Mouse (Mus musculus): ENCODE data around the gene Map4k4.

Gene Map4k4

DNA sequence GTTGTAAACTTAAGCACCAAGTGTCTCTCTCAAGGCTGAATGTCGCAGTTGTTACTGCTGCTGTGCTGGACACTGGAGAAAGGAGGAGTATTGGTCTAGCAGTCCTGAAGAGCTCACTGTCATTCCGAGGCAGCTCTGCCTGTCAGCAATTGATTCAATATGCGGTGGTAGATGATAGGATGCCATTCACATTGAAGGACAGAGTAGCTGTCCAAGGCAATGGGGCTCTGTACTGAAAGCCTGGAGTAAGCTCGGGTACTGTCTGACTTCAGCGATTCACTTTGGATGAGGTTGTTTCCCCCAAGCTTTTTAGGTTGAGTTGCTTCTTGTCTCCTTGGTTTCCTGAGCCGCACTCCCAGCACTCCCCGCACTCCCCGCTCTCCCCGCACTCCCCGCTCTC is 34.9 kb downstream of the Map4k4 start:
- DNase-seq (ENCODE audit: low read depth, low spot score): no peak

DNA sequence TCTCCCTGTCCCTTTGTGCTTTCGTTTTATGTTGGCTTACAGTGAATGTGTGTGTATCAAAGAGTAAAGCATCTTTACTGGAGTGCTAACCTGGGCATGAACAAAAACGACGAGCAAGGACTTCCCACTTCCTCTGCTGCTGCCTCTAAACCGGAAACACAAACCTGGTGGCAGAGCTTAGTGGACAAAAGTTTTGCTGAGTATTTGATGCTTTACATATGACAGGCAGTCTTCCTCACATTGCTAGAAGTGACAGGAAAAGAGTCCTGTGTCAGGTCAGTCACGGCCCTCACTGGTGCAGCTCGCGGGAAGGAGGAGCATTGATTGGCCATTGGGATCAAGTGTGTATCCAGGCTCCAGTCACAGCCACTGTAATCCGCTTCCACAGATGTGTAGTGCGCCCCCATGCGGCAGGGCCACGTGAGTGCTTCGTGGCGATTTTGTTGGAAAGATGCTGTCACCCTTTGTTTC is 35.7 kb downstream of the Map4k4 start:
- peak; percentile 85 for DNase-seq (ENCODE audit: low read depth, low spot score)

DNA sequence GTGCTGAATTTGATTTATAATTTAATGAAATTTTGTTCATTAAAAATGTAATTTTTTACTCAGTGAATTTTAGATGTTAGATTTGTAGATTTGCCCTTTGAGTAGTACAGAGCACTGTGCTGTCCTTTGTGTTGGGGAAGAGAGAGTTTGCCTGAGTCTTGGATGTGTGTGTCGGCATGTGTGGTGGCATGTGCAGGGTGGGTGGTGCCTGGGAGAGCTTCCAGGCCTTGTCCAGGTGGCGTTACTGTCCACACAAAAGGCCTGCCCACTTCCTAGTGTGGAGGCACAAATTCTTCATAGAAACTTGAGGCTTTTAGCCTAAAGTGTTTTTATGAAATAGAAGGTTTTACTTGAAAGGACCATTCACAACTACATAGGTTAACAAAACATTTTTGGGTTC is 36.2 kb downstream of the Map4k4 start:
- no peak for DNase-seq (ENCODE audit: low read depth, low spot score)

DNA sequence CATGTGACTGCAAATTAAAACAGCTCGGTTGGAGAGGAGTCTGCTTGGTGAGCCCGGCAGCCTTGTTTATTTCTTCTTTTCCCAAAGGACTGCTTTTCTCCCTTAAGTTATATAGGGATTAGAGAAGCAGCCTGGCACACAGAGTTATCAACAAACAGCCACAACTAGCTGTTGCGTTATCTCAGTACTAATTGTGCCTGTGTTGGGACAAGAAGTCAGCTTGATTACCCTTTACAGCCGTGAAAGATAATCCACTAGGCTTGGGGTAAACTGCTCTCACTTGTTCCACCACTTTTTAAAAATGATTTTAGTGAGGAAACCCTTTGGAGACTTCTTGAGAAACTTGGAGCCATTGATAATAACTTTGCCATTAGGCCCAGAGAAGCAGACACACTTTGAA is 36.9 kb downstream of the Map4k4 start:
- no peak for DNase-seq (ENCODE audit: low read depth, low spot score)

DNA sequence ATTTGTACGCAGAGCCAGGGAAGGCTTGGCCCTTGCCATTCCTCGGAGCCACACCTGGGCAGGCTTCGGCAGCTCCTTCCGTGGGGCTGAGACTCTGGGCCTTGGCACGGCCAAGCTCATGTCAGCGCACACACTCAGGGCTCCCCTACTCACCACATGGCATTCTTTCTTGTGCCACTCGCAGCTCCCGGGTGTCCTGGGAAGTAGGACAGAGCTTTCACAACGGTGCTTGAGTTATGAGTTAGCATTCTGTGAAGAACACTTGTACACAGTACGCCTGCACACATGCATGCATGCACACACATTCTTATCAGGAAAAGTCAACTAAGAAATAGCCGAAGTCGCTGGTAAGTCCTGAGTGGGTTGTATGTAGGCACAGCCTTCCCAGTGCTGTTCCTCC is 38.7 kb downstream of the Map4k4 start:
- no peak for DNase-seq (ENCODE audit: low read depth, low spot score)

DNA sequence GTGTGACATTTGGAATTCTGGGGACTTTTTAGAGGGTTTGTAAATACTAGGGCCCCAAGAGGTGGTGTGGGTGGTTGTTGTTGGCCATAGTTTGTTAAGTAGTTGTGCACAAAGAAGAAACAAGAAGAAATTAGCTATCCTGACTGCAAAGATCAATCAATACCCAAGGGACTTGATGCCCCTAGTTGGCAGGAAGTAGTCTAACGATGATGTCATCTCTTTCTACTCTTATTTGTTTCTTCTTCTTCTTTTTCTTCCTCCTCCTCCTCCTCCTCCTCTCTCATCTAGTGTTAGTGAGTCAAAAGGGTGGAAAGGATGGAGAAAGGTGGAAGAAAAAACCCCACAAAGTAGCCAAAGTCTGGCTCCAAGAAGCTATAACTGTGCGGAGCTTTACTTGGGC is 39.6 kb downstream of the Map4k4 start:
- DNase-seq (ENCODE audit: low read depth, low spot score): no peak

DNA sequence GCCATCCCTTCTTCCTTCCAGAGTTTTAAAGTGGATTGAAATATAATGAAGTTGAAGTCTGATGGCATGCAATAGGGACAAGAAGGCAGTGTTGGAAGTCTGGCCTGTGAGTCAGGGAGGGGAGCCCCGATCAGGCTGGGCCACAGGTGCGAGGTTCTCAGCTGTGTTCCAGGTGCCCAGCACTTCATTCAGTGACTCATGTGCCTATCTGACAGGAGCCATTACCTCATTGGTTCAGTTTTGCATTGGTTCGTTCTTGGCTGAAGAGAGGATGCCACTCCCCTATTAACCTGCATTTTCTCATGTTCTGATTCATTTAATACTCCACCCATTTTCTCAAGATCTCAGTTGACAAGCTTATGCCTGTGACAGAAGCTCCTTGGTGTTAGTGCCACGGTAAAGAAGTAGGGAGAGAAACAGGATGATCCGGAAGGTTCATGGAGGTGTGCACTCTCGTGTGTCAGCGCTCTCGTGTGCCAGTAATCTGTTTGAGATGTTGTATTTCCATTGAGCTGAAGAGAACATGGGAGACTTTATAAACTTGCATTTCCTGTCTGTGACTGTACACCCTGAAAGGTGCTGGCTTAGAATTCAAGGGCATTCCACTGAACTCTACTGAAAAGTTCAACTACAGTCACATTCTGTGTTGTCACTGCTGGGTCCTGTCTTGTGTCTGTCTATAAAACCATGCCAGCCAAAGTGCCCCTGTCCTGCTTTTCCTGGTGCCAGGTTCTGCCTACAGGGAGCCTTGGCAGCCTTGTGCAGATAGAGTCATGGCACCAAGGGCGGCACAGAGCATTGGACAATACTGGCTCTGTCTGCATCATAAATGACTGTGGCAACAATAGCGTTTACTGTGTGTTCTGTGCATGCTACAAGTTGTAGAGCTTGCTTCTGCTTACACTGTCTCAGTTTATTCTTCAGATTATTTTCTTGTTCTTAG is 40.8 kb downstream of the Map4k4 start:
- DNase-seq (ENCODE audit: low read depth, low spot score): no peak

DNA sequence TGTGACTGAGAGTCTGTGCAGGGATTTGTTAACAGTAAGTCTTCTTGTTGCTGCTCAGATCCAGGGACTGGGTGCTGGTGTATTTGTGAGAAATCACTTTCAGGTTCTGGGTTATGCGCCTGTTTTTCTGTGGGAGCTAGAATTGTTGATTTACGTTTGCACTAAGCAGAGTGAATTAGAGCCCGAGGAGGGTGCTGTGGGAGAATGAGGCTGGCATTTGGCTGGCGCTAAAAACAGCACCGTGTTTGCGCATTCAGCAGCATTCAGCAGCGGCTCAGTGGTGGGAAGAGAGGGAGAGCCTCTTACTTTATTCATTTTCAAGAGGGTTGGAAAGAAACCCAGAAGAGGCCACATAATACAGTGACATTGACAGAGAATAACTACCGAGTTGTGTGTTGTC is 42.2 kb downstream of the Map4k4 start:
- DNase-seq (ENCODE audit: low read depth, low spot score): peak; percentile 38

DNA sequence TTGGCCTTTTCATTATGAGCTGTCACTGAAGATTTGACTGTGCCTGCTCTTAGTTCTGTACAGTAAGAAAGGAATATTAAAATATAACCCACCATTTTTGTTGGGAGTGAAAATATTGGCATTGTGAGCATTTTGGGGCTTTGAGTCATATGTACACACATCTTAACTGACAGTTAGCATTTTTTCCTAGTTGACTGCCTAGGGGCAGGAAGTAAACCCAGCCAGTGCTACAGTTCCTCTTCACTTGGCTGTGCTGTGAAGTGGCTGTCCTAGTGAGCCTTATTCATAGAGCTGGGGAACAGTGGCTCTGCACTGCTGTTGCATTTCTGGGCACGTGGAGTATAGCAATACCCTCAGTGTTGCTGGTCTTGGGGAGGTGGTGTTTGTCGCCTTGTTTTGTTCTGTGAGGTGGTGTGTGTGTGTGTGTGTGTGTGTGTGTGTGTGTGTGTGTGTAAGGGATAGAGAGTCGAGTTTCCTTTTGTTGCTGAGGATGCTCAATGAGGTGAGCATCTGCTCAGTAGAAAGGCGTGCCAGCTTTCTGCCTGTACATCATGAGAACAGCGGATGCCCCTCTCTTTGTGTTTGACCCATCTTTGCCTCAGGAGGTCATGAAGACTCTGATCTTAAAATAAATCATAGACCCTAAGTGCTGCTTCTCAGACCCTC is 43.7 kb downstream of the Map4k4 start:
- DNase-seq (ENCODE audit: low read depth, low spot score): no peak

DNA sequence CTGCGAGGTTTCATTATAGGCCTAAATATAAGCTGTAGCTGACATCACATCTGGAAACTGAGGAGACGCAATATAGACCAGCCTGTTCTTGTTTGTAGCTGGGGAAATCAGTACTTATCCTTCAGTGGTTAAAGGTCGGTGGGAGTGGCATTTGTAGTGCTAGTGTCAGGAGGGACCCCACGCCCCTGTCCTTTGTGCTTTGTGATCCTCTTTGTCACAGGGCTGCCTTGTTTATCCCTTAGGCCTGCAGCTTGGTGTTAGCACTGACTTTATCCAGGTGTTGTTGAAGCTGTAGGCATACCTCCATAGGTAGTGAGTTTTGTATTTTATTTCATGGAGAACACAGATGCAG is 44.2 kb downstream of the Map4k4 start:
- no peak for DNase-seq (ENCODE audit: low read depth, low spot score)

DNA sequence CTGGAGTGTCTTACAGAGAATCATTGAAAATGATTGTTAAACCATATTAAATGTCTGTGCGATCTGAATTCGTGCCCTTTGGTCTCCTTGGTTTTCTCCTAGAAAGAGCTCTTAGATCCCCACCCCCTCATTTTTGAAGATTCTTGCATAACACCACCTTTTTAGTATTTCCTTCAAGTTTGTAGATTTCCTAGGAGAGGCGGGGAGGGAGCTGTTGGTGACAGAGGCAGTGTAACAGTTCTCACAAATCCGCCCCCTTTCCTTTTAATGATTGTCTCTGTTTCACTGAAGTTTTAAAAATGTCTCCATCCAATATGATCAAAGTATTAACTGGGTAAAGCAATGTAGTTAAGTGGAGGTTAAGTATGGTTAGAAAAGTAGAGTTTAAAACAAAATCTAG is 45.7 kb downstream of the Map4k4 start:
- no peak for DNase-seq (ENCODE audit: low read depth, low spot score)

DNA sequence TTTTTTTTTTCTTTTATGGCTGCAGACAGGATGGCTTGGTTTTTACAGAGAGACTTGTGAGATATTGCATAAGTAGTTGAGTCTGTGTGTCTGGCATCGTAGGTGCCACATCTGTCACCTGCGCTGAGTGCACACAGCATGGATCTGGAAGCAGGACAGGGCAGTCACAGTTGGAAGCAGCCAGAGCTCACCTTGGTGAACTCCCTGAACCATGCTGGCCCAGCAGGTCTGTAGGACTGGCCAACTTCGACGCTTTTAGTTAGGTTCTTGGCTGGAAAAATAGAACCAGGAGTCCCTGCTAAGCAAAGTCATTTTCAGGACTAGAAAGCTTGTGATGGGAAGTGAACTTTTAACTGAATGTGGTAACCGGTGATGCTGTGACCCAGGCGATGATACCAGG is 46.5 kb downstream of the Map4k4 start:
- DNase-seq (ENCODE audit: low read depth, low spot score): no peak

DNA sequence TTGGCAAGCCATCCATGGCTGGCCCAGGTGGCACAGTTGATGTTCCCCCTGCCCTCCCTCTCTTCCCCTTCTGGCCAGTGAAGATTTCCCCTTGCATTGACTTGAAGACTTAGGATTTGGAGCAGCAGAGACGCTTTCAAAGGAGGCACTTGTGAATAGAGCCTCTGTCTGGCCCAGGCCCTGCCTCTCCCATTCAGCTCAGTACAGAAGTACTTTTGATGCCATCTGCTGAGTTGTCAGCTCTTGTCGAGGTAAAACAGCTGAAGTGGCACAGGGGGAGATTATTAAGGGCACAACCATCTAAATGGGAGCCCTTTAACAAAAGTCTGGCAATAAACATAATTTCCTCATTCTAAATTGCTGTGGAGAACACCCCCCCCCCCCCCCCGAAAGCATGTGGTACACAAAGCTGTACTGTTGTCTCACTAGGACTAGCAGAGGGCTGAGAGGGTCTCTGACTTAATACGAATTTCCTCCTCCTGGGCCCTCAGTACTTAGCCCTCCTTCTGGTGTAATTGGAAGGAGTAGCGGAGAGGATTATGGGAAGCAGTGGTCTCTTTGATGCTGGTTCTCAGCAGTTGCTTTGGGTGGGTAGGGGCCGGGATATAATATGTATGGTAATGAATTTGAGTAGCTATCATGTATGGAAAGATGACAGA is 47.1 kb downstream of the Map4k4 start:
- DNase-seq (ENCODE audit: low read depth, low spot score): no peak

DNA sequence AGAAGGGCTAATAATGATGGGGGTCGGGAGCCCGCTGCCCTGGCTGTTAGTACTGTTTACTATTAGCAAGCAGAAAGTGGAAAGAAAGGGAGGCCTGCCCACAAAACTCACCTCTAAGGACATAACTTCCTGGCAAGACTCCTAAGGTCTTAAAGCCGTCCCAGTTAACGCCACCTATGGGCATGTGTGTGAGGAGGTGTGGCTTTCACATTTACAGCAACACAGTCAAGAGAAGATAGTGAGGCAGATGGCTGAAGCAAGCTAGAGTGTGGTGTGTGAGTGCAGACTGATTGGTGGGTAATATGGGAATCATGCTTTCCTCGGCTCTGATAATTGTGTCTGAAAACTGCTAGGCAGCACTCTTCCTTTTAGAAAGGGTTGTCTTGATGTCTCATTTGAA is 48.5 kb downstream of the Map4k4 start:
- no peak for DNase-seq (ENCODE audit: low read depth, low spot score)

DNA sequence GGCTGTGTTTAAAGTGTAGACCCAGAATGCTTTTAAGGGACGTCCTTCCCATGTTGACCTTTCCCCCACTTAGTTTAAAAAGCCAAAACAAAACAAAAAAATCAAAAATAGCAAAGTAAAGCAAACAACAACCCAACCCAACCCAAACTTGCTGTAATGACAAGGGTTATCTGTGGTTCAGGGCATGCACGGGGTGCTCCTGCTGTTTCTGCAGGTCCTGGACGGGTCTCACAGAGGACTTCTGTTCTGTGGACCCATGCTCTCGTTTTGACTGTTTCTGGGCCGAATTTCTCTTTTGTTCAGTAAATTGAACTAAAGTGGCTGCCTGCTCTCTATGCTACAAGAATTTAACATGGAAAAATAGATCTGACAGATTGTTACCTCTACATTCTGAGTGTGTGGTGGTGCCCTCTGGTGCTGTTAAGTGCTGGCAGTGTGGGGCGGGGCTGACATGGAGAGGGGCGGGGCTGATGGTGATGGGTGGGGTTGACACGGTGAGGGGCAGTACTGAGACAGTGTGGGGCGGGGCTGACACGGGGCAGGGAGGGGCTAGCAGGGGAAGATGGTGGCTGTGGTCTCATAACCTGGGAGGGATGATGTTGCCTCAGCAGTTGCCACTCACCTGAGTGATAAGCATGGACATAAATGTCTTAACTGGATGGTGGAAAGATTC is 49.2 kb downstream of the Map4k4 start:
- DNase-seq (ENCODE audit: low read depth, low spot score): no peak

DNA sequence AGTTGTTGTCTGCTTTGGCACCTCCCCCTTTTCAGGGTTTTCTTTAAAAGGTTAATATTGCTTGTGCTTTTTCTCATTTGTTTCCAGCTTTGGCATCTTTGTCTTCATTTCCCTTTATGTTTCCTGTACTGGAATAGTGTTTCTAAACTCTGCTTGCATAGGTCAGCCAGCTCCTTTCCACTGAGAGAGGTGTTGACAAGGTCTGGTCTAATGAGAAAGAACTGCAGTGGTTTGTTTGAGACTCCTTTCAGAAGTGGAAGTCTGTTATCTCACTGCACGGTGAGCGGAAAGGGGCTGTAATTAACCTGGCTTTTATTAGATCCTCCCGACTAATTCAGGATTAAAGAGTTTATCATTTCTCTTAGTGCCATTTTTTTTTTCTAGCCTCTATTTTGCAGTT is 49.9 kb downstream of the Map4k4 start:
- no peak for DNase-seq (ENCODE audit: low read depth, low spot score)

DNA sequence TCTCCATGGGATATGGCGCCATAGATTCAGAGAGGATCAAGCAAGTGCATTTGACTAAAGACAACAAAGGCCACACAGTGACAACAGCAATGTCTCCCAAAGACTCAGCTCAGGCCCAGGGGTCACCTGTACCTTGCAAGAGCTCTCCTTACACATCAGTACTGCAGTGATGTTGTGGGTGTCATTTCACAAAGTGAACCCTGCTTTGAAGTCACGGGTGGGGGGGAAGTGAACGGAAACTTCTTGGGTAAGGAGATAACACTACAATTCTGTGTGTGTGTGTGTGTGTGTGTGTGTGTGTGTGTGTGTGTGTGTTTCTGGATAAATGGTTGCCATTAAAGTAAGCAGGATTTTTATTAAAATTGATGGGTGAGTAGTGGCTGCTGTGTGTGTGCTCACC is 53.9 kb downstream of the Map4k4 start:
- DNase-seq (ENCODE audit: low read depth, low spot score): no peak

DNA sequence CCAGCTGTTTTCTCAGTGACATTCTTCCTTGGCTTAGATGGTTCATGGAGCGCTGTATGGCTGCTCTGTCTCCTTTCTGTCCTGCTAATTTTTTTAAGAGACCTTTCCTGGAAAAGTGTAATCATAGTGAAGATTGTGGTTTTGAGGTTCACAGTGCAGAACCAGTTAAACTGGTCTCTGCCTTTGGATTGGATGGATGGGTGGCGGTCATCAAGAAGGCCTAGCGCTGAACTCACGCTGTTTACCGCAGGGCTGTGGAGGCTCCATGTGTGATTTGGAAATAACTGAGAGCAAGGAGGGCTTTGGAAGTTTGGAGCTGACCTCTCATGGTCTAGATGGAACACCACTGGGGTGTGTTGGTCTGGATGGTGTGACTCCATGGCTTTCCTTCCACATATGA is 56.0 kb downstream of the Map4k4 start:
- DNase-seq (ENCODE audit: low read depth, low spot score): no peak

DNA sequence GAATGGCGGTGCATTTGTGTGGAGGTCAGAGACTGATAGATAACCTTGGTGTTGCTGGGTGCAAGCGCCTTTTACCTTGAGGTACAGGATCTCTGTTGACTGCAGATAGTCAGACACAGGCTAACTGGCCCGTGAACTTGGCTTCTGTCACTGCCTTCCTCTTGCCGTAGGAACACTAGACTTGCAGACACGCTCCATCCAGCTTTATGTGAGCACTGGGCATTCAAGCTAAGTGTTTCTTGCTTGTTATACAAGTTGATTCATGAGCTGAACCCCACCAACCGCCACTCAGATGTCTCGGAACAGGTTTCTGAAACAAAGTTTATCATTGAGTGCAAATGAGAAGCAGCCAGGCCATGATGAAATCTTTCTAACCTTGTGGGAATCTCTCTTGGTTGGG is 57.3 kb downstream of the Map4k4 start:
- no peak for DNase-seq (ENCODE audit: low read depth, low spot score)

DNA sequence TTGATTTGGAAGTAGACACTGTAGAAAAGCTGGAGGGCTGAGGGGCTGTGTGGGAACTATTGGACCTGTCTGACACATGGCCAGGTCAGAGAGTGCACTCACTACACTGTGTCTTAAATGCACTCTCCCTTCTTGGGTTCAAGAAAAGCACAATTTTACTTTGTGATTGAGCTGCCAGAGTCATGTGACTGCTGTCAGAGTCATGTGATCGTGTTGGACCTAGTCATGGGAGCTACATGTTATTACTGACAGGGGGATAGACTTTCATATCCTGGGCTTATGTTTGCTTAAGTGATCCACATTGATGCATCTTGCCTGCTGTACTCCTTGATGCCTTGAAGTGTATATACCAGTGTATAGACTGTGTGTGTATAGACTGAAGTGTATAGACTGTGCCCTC is 59.9 kb downstream of the Map4k4 start:
- no peak for DNase-seq (ENCODE audit: low read depth, low spot score)

DNA sequence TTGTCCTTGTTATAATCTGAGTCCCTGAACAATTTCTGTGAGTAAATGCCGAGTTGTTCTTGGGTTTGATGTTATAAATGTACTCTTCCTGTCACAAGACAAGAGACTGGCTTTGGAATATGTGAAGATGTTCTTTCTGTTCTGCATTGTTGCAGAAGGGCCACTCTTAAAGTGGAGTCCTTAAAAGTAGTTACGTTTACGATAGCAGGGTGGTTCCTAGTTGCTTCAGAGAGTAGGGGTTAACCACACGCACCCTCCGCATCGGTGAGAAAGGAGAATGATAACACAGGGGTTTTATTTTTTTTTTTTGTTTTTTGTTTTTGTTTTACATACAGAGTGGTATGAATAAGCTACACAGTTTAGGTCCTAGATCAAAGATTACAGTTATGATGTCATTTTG is 60.4 kb downstream of the Map4k4 start:
- no peak for DNase-seq (ENCODE audit: low read depth, low spot score)

DNA sequence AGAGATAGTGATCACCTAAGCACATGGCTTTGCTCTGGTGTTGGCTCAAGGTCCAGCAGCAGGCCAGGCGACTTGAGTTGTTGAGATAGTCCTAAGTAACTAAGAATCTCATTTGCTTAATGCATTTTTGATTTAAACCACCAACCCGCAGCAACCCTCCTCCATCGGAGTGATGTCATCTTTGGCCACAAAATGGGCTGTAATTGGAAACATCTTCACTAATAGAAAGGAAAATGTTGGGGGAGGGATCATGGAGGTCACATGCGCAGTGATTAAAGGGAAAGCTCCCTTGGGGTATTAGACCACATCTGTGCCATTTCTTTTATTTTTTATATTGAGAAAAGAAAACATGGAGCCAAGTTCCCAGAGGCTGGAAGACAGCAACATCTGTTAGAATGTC is 61.6 kb downstream of the Map4k4 start:
- peak; percentile 56 for DNase-seq (ENCODE audit: low read depth, low spot score)

Measured in skeletal muscle tissue, adult 2 months (tissue).